Mouse (Mus musculus) G1E (cell line): Measurements from ENCODE around the gene Tmem156.

ENCODE experiments used
- CTCF ChIP-seq: IDR thresholded peaks from 2 replicates; pipeline ENCODE4 v1.5.1; 2012; ENCODE audit warnings: low read depth, low read length, inconsistent platforms, mixed read lengths
- POLR2AphosphoS5 ChIP-seq: IDR thresholded peaks from 2 replicates; pipeline ENCODE4 v1.6.1; 2012; ENCODE audit warnings: low read depth, low read length, inconsistent platforms; ENCODE audit not compliant: insufficient replicate concordance

DNA sequence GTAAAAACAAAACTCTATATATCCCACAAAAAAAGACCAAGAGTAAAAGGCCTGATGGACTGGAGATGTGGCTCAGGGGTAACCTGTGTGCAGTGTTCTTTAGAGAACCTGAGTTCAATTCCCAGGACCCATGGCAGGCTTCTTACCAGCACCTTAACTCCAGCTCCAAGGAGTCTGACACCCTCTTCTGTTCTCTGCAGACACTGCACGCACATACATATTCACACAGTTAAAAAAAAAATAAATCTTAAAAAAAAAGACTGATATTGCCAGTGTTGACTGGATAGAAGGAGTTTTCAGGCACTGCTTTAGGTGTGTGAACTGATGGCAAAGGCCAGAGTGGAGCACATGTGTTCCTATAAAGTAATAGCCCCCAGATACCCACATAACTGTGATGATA lies 34.2 kb upstream of the Tmem156 start:
- TF ChIP-seq CTCF (no peak), POLR2AphosphoS5 (no peak)
